ENCODE assay signal across 8 mouse cellular contexts in the genomic region with DNA sequence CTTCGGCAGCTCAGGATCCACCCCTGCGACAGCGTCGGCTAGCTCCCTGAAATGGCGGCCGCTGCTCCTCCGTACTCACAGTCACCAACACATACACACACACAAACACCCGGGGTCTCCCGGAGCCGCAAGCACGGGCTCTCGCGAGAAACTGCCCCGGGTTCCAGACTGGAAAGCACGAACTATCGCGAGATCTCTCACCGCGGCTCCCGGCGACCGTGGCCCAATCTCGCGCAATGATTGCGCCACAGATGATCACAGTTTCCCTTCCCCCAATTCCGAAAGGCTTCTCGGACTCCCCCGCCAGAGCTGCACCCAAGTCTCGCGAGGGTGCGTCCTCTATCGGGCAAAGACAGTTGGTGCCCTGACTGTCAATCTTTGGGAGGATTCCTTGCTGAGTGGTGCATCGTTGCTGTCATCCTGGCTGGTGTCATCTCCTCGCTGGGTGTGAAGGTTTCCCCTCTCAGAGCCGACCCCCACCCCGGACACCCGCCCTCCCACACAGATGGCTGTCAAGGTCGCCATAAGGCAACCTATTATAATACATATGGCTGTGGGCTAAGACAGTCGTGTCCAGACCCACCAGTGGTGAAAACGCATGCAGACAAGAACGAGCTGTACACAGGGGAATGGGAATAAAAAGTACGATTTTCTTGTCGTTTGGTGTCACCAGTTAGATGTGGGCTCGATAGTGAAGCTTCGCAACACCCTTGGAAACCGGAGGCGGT. TPM values are rescaled to one million over a fixed set of nuclear protein-coding genes. Genes with fewer than 3 reads are reported as not detected.
DNase-seq lines count a peak whose midpoint lies in the region; ATAC-seq and TF ChIP-seq lines count a peak whose summit lies in the region.

A gene (minus strand): TSS at position 145 of the 728 bp plus-strand sequence.

- whole genome bisulfite sequencing in bone marrow, adult 2 months, result under 1% methylated on average over 47 of the region's 47 CpGs
- WGBS in embryonic facial prominence, embryonic 15.5 days, result 0% methylated on average over 47 of the region's 47 CpGs
- WGBS in kidney, embryonic 14.5 days, result under 1% methylated on average over 47 of the region's 47 CpGs
- WGBS in limb, embryonic 15.5 days, result 0% methylated on average over 47 of the region's 47 CpGs

- TF ChIP-seq POLR2A in bone marrow, adult 2 months (IDR thresholded peaks at IDR 0.05; ENCODE audit: borderline replicate concordance, control insufficient read depth, low read depth, low read length), result peak; percentile 92

- DNase-seq in 416B (ENCODE audit: low read depth), result peak; percentile 100
- peak; percentile 99 to 100 for DNase-seq in heart, adult 9 months (ENCODE audit: low spot score in 2 of 2)
- DNase-seq in monocyte, adult 2 months (ENCODE audit: low read depth in 1 of 2, low spot score in 2 of 2), result peak; percentile 99 to 100
- DNase-seq in spleen, postnatal 36 days (ENCODE audit: low spot score in 2 of 2), result peak; percentile 99

- peaks cover 19% of the 10 kb centered on the region for H3K36me3 ChIP-seq in embryonic facial prominence, embryonic 15.5 days
- peaks cover 34% of the 10 kb centered on the region for H3K36me3 ChIP-seq in kidney, embryonic 14.5 days (ENCODE audit: control insufficient read depth, insufficient read depth, low read length)
- peaks cover 5% of the 10 kb centered on the region; the same call in 1 of the 2 replicates for H3K36me3 ChIP-seq in limb, embryonic 15.5 days

- H3K9ac ChIP-seq in embryonic facial prominence, embryonic 15.5 days, result peak within 1 kb of the TSS; percentile 100
- peak within 1 kb of the TSS; percentile 100 for H3K9ac ChIP-seq in kidney, embryonic 14.5 days (ENCODE audit: low read depth, low read length)
- peak within 1 kb of the TSS; percentile 100 for H3K9ac ChIP-seq in limb, embryonic 15.5 days

- peak within 1 kb of the TSS; percentile 94 for H3K4me3 ChIP-seq in bone marrow, adult 2 months (replicated peaks; ENCODE audit: control insufficient read depth, low read depth, low read length)
- peak within 1 kb of the TSS; percentile 97 for H3K4me3 ChIP-seq in embryonic facial prominence, embryonic 15.5 days (replicated peaks)
- peak within 1 kb of the TSS; percentile 96 for H3K4me3 ChIP-seq in kidney, embryonic 14.5 days (ENCODE audit: low read length)
- peak within 1 kb of the TSS; percentile 94 for H3K4me3 ChIP-seq in limb, embryonic 15.5 days

- peak within 1 kb of the TSS; percentile 60 for H3K4me2 ChIP-seq in embryonic facial prominence, embryonic 15.5 days (replicated peaks)
- peak within 1 kb of the TSS; percentile 68 for H3K4me2 ChIP-seq in kidney, embryonic 14.5 days (replicated peaks; ENCODE audit: low read depth, low read length)
- H3K4me2 ChIP-seq in limb, embryonic 15.5 days, result peak within 1 kb of the TSS; percentile 58

- no peaks in the 10 kb centered on the region for H3K9me3 ChIP-seq in embryonic facial prominence, embryonic 15.5 days (replicated peaks)
- no peaks in the 10 kb centered on the region for H3K9me3 ChIP-seq in kidney, embryonic 14.5 days (ENCODE audit: control insufficient read depth, low read length)
- no peaks in the 10 kb centered on the region for H3K9me3 ChIP-seq in limb, embryonic 15.5 days

- TF ChIP-seq CTCF in bone marrow, adult 2 months (IDR thresholded peaks at IDR 0.05; ENCODE audit: control insufficient read depth, insufficient read depth, low read length), result peak; percentile 60; the same call in 1 of the 2 replicates

- ATAC-seq in embryonic facial prominence, embryonic 15.5 days (ENCODE audit: insufficient number of reproducible peaks, low FRiP score, low TSS enrichment, low read depth), result peak; percentile 97
- peak; percentile 97 for ATAC-seq in kidney, embryonic 14.5 days (ENCODE audit: low FRiP score, low TSS enrichment)
- peak; percentile 96 for ATAC-seq in limb, embryonic 15.5 days (ENCODE audit: insufficient number of reproducible peaks, low FRiP score, low TSS enrichment, low read depth)

- H3K27me3 ChIP-seq in embryonic facial prominence, embryonic 15.5 days, result no peaks in the 10 kb centered on the region
- no peaks in the 10 kb centered on the region for H3K27me3 ChIP-seq in kidney, embryonic 14.5 days (ENCODE audit: control insufficient read depth, insufficient read depth, low read length)
- no peaks in the 10 kb centered on the region for H3K27me3 ChIP-seq in limb, embryonic 15.5 days

- H3K4me1 ChIP-seq in bone marrow, adult 2 months (ENCODE audit: control insufficient read depth, insufficient read depth, low read length), result peaks cover 2% of the 10 kb centered on the region
- H3K4me1 ChIP-seq in embryonic facial prominence, embryonic 15.5 days, result peaks cover 23% of the 10 kb centered on the region
- peaks cover 9% of the 10 kb centered on the region; the same call in 1 of the 2 replicates for H3K4me1 ChIP-seq in kidney, embryonic 14.5 days (ENCODE audit: control insufficient read depth, insufficient read depth, low read length)
- peaks cover 14% of the 10 kb centered on the region for H3K4me1 ChIP-seq in limb, embryonic 15.5 days

- peak within 1 kb of the TSS; percentile 98 for H3K27ac ChIP-seq in bone marrow, adult 2 months (ENCODE audit: control insufficient read depth, insufficient read depth, low read depth, low read length, poor library complexity)
- H3K27ac ChIP-seq in embryonic facial prominence, embryonic 15.5 days (replicated peaks), result peak within 1 kb of the TSS; percentile 96
- H3K27ac ChIP-seq in kidney, embryonic 14.5 days (ENCODE audit: low read depth, low read length), result peak within 1 kb of the TSS; percentile 96
- H3K27ac ChIP-seq in limb, embryonic 15.5 days, result peak within 1 kb of the TSS; percentile 95

RNA-seq across cellular contexts. Expression of the gene that starts here (rescaled TPM):
- polyA plus RNA-seq in bone marrow, adult 2 months (2011; ENCODE audit: insufficient read depth, insufficient read length, low replicate concordance, missing spikeins), result 221 and 329 TPM in 2 replicates
- polyA plus RNA-seq in embryonic facial prominence, embryonic 15.5 days (2015; fragmentation: Nextera tagmentation; extraction: Ambion mirVana), result 643 and 665 TPM in 2 replicates
- polyA plus RNA-seq in kidney, embryonic 14.5 days (2014; fragmentation: Nextera tagmentation; extraction: Ambion mirVana), result 683 and 751 TPM in 2 replicates
- polyA plus RNA-seq in limb, embryonic 15.5 days (2015; fragmentation: Nextera tagmentation; extraction: Ambion mirVana), result 595 and 644 TPM in 2 replicates

Comparison
In these comparisons a context has a peak if more than half of its experiments do, and no peak if none do; other contexts are left out.
1. Peak in every context shown above with its lines: DNase-seq, ATAC-seq, H3K4me3 ChIP-seq and H3K27ac ChIP-seq.